Mouse (Mus musculus) intestine, embryonic 14.5 days (tissue): ENCODE measurements around the gene BC107364. TPM values are rescaled to one million over a fixed set of nuclear protein-coding genes. Genes with fewer than 3 reads are reported as not detected.
A peak's percentile ranks its signal among the peaks of the same experiment; 100 is the strongest.
"Not testable (repeated sequence)": the region's sequence is repeated elsewhere in the genome, so short reads cannot be mapped to it uniquely, and the experiment has no call there.

Experiments used
- ATAC-seq: fragments of 200-750 bp; cut with Nextera tagmentation; replicated peaks from 2 replicates; pipeline ENCODE4 v1.8.0; 2017; ENCODE audit warnings: low read depth, moderate number of reproducible peaks, moderate TSS enrichment, moderate library complexity; ENCODE audit not compliant: low FRiP score, low TSS enrichment
- DNase-seq: peaks from one replicate; pipeline ENCODE4 v3.0.0-alpha.2; 2018; ENCODE audit warnings: low spot score
- H3K27ac ChIP-seq: fragments of 300-500 bp; sonication (generic); 2 replicates; pipeline ENCODE4 v1.5.1; 2014; ENCODE audit warnings: low read depth, mild to moderate bottlenecking, control low read depth
- H3K27me3 ChIP-seq: fragments of 300-500 bp; sonication (generic); replicated peaks from 2 replicates; pipeline ENCODE4 v1.6.1; 2014; ENCODE audit warnings: low read length, control low read depth; ENCODE audit not compliant: control insufficient read depth, insufficient read depth
- H3K36me3 ChIP-seq: fragments of 300-500 bp; sonication (generic); 2 replicates; pipeline ENCODE4 v1.6.1; 2014; ENCODE audit warnings: low read length, control low read depth; ENCODE audit not compliant: control insufficient read depth, insufficient read depth
- H3K4me1 ChIP-seq: fragments of 300-500 bp; sonication (generic); replicated peaks from 2 replicates; pipeline ENCODE4 v1.6.1; 2014; ENCODE audit warnings: low read length, control low read depth, mixed read lengths; ENCODE audit not compliant: control insufficient read depth, insufficient read depth
- H3K4me2 ChIP-seq: fragments of 300-500 bp; sonication (generic); 2 replicates; pipeline ENCODE4 v1.6.1; 2014; ENCODE audit warnings: low read length
- H3K4me3 ChIP-seq: fragments of 300-500 bp; sonication (generic); 2 replicates; pipeline ENCODE4 v1.5.1; 2014; ENCODE audit warnings: low read depth, low read length, control low read depth, mixed read lengths
- H3K9ac ChIP-seq: fragments of 300-500 bp; sonication (generic); 2 replicates; pipeline ENCODE4 v1.6.1; 2014; ENCODE audit warnings: mild to moderate bottlenecking, low read length
- H3K9me3 ChIP-seq: fragments of 300-500 bp; sonication (generic); 2 replicates; pipeline ENCODE4 v1.6.1; 2016; ENCODE audit warnings: low read length, control low read depth; ENCODE audit not compliant: control insufficient read depth
- WGBS: fragments of 180-500 bp; shearing (Covaris S2); extraction: QIAGEN DNeasy Blood & Tissue Kit; methylation state at CpG from one replicate; pipeline ENCODE4 v1.1.7; 2014; 5-methylcytosine and 5-hydroxymethylcytosine counted together
- polyA plus RNA-seq: library from polyadenylated mRNA; unstranded; fragments of >200 nt; fragmentation: Nextera tagmentation; extraction: Ambion mirVana; gene quantifications from 2 replicates; pipeline ENCODE4 v1.2.1, GENCODE M21; 2014

The BC107364 gene
- polyA plus RNA-seq, 1 experiment from 2014 or later, result not detected

DNA sequence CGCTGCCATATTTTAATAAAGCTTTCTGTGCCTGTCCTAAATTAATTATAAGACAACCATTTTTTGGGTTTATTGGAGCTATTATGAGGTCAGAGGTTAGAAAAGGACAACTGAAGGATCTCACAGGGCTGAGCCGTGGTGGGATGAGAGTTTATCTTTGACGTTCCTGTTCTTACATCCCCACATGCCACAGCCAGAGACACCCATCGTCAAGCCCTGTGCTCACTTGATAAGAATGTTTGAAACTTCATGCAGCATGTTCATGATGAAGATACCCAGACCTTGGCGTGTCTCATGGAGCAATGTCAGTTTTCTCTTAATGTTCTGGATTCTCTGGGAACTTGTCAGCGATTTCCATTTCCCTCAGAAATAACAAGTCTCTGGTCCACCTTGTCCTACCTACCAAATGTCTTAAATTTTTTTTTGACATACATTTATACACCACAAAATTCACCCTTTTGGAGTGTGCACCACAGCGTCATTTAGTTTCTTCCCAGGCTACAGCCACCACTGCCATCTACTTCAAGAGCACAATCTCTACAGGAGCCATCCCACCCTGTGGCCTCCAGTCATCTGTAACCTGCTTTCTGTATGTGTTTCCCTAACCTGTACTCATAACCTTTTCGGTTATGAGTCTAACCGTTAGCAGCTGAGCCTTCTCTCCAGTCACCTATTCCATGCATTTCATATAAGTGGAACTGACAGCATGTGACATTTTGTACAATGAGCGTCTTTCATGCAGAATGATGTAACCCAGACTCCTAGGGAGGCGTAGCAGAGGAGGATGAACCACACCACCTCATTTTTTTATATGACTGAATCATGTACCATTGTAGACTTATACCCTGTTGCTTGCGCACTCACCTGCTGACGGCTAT lies 22.9 kb downstream of the BC107364 start:
- 83% methylated on average over 13 of the region's 13 CpGs for WGBS
- ATAC-seq, result no peak
- H3K4me3 ChIP-seq, result no peak overlapping the region

DNA sequence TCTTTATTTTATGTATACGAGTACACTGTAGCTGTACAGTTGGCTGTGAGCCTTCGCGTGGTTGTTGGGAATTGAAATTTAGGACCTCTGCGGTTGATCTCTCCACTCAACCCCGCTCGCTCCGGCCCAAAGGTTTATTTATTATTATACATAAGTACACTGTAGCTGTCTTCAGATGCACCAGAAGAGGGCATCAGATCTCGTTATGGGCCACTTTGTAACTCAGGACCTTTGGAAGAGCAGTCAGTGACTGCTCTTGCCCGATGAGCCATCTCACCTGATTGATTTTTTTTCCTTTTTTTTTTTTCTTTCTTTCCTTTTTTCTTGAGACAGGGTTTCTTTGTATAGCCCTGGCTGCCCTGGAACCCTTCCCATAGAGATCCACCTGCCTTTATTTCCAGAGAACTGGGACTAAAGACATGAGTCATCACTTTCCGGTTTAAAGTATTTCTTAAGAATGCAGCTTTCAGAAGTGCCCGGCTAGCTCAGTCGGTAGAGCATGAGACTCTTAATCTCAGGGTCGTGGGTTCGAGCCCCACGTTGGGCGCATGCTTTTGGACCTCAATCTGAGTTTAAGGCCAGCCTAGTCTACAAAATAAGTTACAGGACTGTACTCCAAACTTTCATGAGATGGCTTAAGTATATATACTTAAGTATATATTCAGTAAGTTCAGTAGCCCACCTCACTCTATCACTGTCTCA lies 24.2 kb downstream of the BC107364 start:
- Histone ChIP-seq H3K27ac (no peak overlapping the region), H3K27me3 (peaks cover 15% of the 10 kb centered on the region), H3K9ac (no peak overlapping the region), H3K9me3 (no peaks in the 10 kb centered on the region), H3K4me2 (peak overlapping the region; percentile 40), H3K4me3 (0 out of 2 replicates have a peak overlapping the region, but pooled peaks have one; percentile 8), H3K36me3 (no peaks in the 10 kb centered on the region), H3K4me1 (no peaks in the 10 kb centered on the region; the same call in 1 of the 2 replicates)
- ATAC-seq, result peak; percentile 67; the same call in 1 of the 2 replicates
- WGBS, result 7% methylated on average over 16 of the region's 16 CpGs
- peak; percentile 59 for DNase-seq

More for the DNA sequence above, 22.9 kb downstream of the BC107364 start:
- no peak overlapping the region for H3K9ac ChIP-seq
- no peaks in the 10 kb centered on the region for H3K36me3 ChIP-seq
- no peaks in the 10 kb centered on the region for H3K9me3 ChIP-seq
- no peak overlapping the region for H3K27ac ChIP-seq
- no peak overlapping the region for H3K4me2 ChIP-seq
- H3K27me3 ChIP-seq, result peaks cover 18% of the 10 kb centered on the region
- H3K4me1 ChIP-seq, result no peaks in the 10 kb centered on the region; the same call in 1 of the 2 replicates
- DNase-seq, result no peak

- WGBS, result 12% methylated on average over 4 of the region's 4 CpGs
- no peak for ATAC-seq
- H3K4me1 ChIP-seq, result no peaks in the 10 kb centered on the region; the same call in 1 of the 2 replicates
- H3K36me3 ChIP-seq, result no peaks in the 10 kb centered on the region
- 0 out of 2 replicates have a peak overlapping the region, but pooled peaks have one; percentile 8 for H3K4me3 ChIP-seq
- peak overlapping the region; percentile 40 for H3K4me2 ChIP-seq
- H3K27me3 ChIP-seq, result peaks cover 15% of the 10 kb centered on the region
- DNase-seq, result no peak
- H3K27ac ChIP-seq, result no peak overlapping the region
- no peak overlapping the region for H3K9ac ChIP-seq
- no peaks in the 10 kb centered on the region for H3K9me3 ChIP-seq
Measured at GRCm38 (mm10) chr3:96427311-96427710, 24.8 kb downstream of the BC107364 start.

GRCm38 (mm10) chr3:96426268-96426667 lies 25.8 kb downstream of the BC107364 start:
- Histone ChIP-seq H3K4me3 (no peak overlapping the region), H3K27ac (no peak overlapping the region), H3K4me2 (no peak overlapping the region), H3K36me3 (no peaks in the 10 kb centered on the region), H3K4me1 (no peaks in the 10 kb centered on the region; the same call in 1 of the 2 replicates), H3K27me3 (peaks cover 10% of the 10 kb centered on the region), H3K9ac (no peak overlapping the region), H3K9me3 (no peaks in the 10 kb centered on the region)
- WGBS, result 74% methylated on average over 4 of the region's 4 CpGs
- DNase-seq (no peak), ATAC-seq (no peak)

GRCm38 (mm10) chr3:96424447-96424846 lies 27.7 kb downstream of the BC107364 start:
- not testable (repeated sequence) for H3K4me3 ChIP-seq, H3K4me1 ChIP-seq, DNase-seq, H3K27me3 ChIP-seq, H3K9me3 ChIP-seq, H3K9ac ChIP-seq, H3K27ac ChIP-seq, H3K36me3 ChIP-seq, ATAC-seq, H3K4me2 ChIP-seq
- WGBS, result 15% methylated on average over 4 of the region's 4 CpGs

DNA sequence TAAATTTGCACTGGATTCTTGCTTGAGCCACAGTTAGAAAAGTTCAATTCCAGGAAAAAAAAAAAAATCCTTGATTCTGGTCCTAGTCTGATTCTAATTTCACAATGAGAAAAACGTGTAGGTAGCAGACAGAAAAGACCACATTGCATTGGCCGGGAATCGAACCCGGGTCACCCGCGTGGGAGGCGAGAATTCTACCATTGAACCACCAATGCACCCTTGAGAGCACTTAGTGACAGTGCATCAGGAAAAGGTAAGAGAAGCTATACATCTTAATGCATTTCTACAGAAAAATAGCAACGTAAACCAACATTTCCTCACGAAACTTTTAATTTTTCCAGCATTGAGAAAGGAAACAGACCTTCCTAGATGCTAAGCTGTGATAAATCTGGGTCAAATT lies 28.2 kb downstream of the BC107364 start:
- Histone ChIP-seq H3K9ac (no peak overlapping the region), H3K27me3 (peaks cover 10% of the 10 kb centered on the region), H3K9me3 (no peaks in the 10 kb centered on the region), H3K4me3 (no peak overlapping the region), H3K36me3 (no peaks in the 10 kb centered on the region), H3K4me2 (no peak overlapping the region), H3K27ac (no peak overlapping the region), H3K4me1 (no peaks in the 10 kb centered on the region; the same call in 1 of the 2 replicates)
- ATAC-seq (no peak), DNase-seq (no peak)
- WGBS, result 20% methylated on average over 9 of the region's 9 CpGs

GRCm38 (mm10) chr3:96420796-96421195 lies 31.3 kb downstream of the BC107364 start:
- ATAC-seq (no peak), DNase-seq (no peak)
- H3K4me3 ChIP-seq, result no peak overlapping the region
- WGBS, result 44% methylated on average over 3 of the region's 3 CpGs
- H3K9ac ChIP-seq, result no peak overlapping the region
- H3K4me2 ChIP-seq, result no peak overlapping the region
- no peaks in the 10 kb centered on the region for H3K9me3 ChIP-seq
- no peak overlapping the region for H3K27ac ChIP-seq
- H3K36me3 ChIP-seq, result no peaks in the 10 kb centered on the region
- H3K4me1 ChIP-seq, result no peaks in the 10 kb centered on the region
- H3K27me3 ChIP-seq, result peaks cover 7% of the 10 kb centered on the region

- not testable (repeated sequence) for H3K4me3 ChIP-seq, H3K27ac ChIP-seq, H3K9ac ChIP-seq, H3K4me2 ChIP-seq, ATAC-seq, H3K36me3 ChIP-seq, H3K9me3 ChIP-seq, H3K4me1 ChIP-seq, H3K27me3 ChIP-seq, DNase-seq
- 70% methylated on average over 5 of the region's 5 CpGs for WGBS
Measured at GRCm38 (mm10) chr3:96418902-96419301, 33.2 kb downstream of the BC107364 start.
